Mouse (Mus musculus) hindbrain, embryonic 10.5 days (tissue): ENCODE data around the gene Acat3. TPM values are rescaled to one million over a fixed set of nuclear protein-coding genes. Genes with fewer than 3 reads are reported as not detected.
A peak's percentile ranks its signal among the peaks of the same experiment; 100 is the strongest.
"Not testable (repeated sequence)": the region's sequence is repeated elsewhere in the genome, so short reads cannot be mapped to it uniquely, and the experiment has no call there.

Experiments
- DNase-seq: peaks from one replicate; pipeline ENCODE4 v3.0.0-alpha.2; 2017; ENCODE audit warnings: low spot score
- H3K27ac ChIP-seq: fragments of 300-500 bp; sonication (generic); 2 replicates; pipeline ENCODE4 v1.5.1; 2016; ENCODE audit warnings: mild to moderate bottlenecking, moderate library complexity
- H3K27me3 ChIP-seq: fragments of 300-500 bp; sonication (generic); 2 replicates; pipeline ENCODE4 v1.6.1; 2016; ENCODE audit warnings: mild to moderate bottlenecking; ENCODE audit not compliant: poor library complexity, insufficient read depth, severe bottlenecking
- H3K36me3 ChIP-seq: fragments of 300-500 bp; sonication (generic); 2 replicates; pipeline ENCODE4 v1.6.1; 2016; ENCODE audit warnings: mild to moderate bottlenecking, moderate library complexity
- H3K4me1 ChIP-seq: fragments of 300-500 bp; sonication (generic); replicated peaks from 2 replicates; pipeline ENCODE4 v1.6.1; 2016; ENCODE audit warnings: mild to moderate bottlenecking
- H3K4me3 ChIP-seq: fragments of 300-500 bp; sonication (generic); 2 replicates; pipeline ENCODE4 v1.5.1; 2016; ENCODE audit warnings: mild to moderate bottlenecking, moderate library complexity
- H3K9me3 ChIP-seq: fragments of 300-500 bp; sonication (generic); 2 replicates; pipeline ENCODE4 v1.6.1; 2016; ENCODE audit warnings: mild to moderate bottlenecking, moderate library complexity
- WGBS: fragments of 180-500 bp; shearing (Covaris S2); methylation state at CpG from one replicate; pipeline ENCODE4 v1.1.7; 2016; 5-methylcytosine and 5-hydroxymethylcytosine counted together
- polyA plus RNA-seq: library from polyadenylated mRNA; unstranded; fragments of >200 nt; fragmentation: Nextera tagmentation; extraction: Ambion mirVana; gene quantifications from 2 replicates; pipeline ENCODE4 v1.2.1, GENCODE M21; 2016

Acat3 gene
- polyA plus RNA-seq, 1 experiment from 2014 or later, result 0.84 TPM

GRCm38 (mm10) chr17:12910391-12910790 is 30.0 kb downstream of the Acat3 start:
- DNase-seq, result no peak

GRCm38 (mm10) chr17:12909361-12910280 is 30.8 kb downstream of the Acat3 start, which contains the start of gene Pnldc1:
Pnldc1 (minus strand) TSS chr17:12910230.
- peaks cover 66% of the 10 kb centered on the region for H3K36me3 ChIP-seq
- DNase-seq, result no peak
- H3K4me3 ChIP-seq, result no peak within 1 kb of the TSS
- 81% methylated on average over 35 of the region's 35 CpGs for WGBS
- H3K4me1 ChIP-seq, result no peaks in the 10 kb centered on the region; the same call in 1 of the 2 replicates
- H3K27me3 ChIP-seq, result no peaks in the 10 kb centered on the region
- H3K27ac ChIP-seq, result no peak within 1 kb of the TSS
- no peaks in the 10 kb centered on the region for H3K9me3 ChIP-seq

More at GRCm38 (mm10) chr17:12910391-12910790, 30.0 kb downstream of the Acat3 start:
- no peaks in the 10 kb centered on the region for H3K27me3 ChIP-seq
- H3K4me1 ChIP-seq, result peaks cover 8% of the 10 kb centered on the region
- H3K9me3 ChIP-seq, result no peaks in the 10 kb centered on the region
- H3K36me3 ChIP-seq, result peaks cover 58% of the 10 kb centered on the region
- WGBS, result 89% methylated on average over 8 of the region's 8 CpGs
- H3K27ac ChIP-seq, result no peak overlapping the region
- H3K4me3 ChIP-seq, result no peak overlapping the region

GRCm38 (mm10) chr17:12906436-12906835 is 34.0 kb downstream of the Acat3 start:
- 92% methylated on average over 9 of the region's 9 CpGs for WGBS
- H3K9me3 ChIP-seq, result no peaks in the 10 kb centered on the region
- DNase-seq, result no peak
- no peak overlapping the region for H3K4me3 ChIP-seq
- no peak overlapping the region for H3K27ac ChIP-seq
- H3K27me3 ChIP-seq, result no peaks in the 10 kb centered on the region
- H3K4me1 ChIP-seq, result peaks cover 14% of the 10 kb centered on the region
- peaks cover 56% of the 10 kb centered on the region for H3K36me3 ChIP-seq

GRCm38 (mm10) chr17:12905810-12906209 is 34.6 kb downstream of the Acat3 start:
- no peak for DNase-seq
- no peak overlapping the region for H3K4me3 ChIP-seq
- no peak overlapping the region for H3K27ac ChIP-seq
- H3K9me3 ChIP-seq, result no peaks in the 10 kb centered on the region
- WGBS, result 86% methylated on average over 4 of the region's 4 CpGs
- H3K4me1 ChIP-seq, result peaks cover 14% of the 10 kb centered on the region
- H3K36me3 ChIP-seq, result peaks cover 56% of the 10 kb centered on the region
- H3K27me3 ChIP-seq, result no peaks in the 10 kb centered on the region

GRCm38 (mm10) chr17:12904349-12904748 is 36.1 kb downstream of the Acat3 start:
- Histone ChIP-seq H3K4me1 (peaks cover 14% of the 10 kb centered on the region), H3K4me3 (no peak overlapping the region), H3K36me3 (peaks cover 53% of the 10 kb centered on the region), H3K9me3 (no peaks in the 10 kb centered on the region), H3K27me3 (no peaks in the 10 kb centered on the region), H3K27ac (no peak overlapping the region)
- WGBS, result 88% methylated on average over 1 of the region's 1 CpGs
- no peak for DNase-seq

GRCm38 (mm10) chr17:12903372-12904333 is 36.7 kb downstream of the Acat3 start:
- peaks cover 14% of the 10 kb centered on the region for H3K4me1 ChIP-seq
- DNase-seq, result peak; percentile 31
- H3K27ac ChIP-seq, result peak overlapping the region; percentile 64
- 45% methylated on average over 12 of the region's 12 CpGs for WGBS
- no peaks in the 10 kb centered on the region for H3K9me3 ChIP-seq
- H3K36me3 ChIP-seq, result peaks cover 56% of the 10 kb centered on the region
- H3K4me3 ChIP-seq, result no peak overlapping the region
- no peaks in the 10 kb centered on the region for H3K27me3 ChIP-seq

GRCm38 (mm10) chr17:12902291-12902690 is 38.1 kb downstream of the Acat3 start:
- no peak overlapping the region for H3K4me3 ChIP-seq
- H3K4me1 ChIP-seq, result peaks cover 14% of the 10 kb centered on the region
- WGBS, result 94% methylated on average over 6 of the region's 6 CpGs
- no peaks in the 10 kb centered on the region for H3K27me3 ChIP-seq
- H3K27ac ChIP-seq, result no peak overlapping the region
- DNase-seq, result no peak
- H3K9me3 ChIP-seq, result no peaks in the 10 kb centered on the region
- H3K36me3 ChIP-seq, result peaks cover 61% of the 10 kb centered on the region

GRCm38 (mm10) chr17:12898607-12899006 is 41.8 kb downstream of the Acat3 start:
- not testable (repeated sequence) for H3K9me3 ChIP-seq, H3K4me3 ChIP-seq, DNase-seq, H3K4me1 ChIP-seq, H3K27me3 ChIP-seq
- H3K27ac ChIP-seq, result peak overlapping the region; percentile 54; the same call in 1 of the 2 replicates
- WGBS, result 39% methylated on average over 2 of the region's 2 CpGs
- H3K36me3 ChIP-seq, result peaks cover 60% of the 10 kb centered on the region

- H3K27me3 ChIP-seq, result no peaks in the 10 kb centered on the region
- H3K36me3 ChIP-seq, result peaks cover 56% of the 10 kb centered on the region
- H3K9me3 ChIP-seq, result no peaks in the 10 kb centered on the region
- WGBS, result 82% methylated on average over 5 of the region's 5 CpGs
- peak overlapping the region; percentile 40; the same call in 1 of the 2 replicates for H3K27ac ChIP-seq
- no peaks in the 10 kb centered on the region; the same call in 1 of the 2 replicates for H3K4me1 ChIP-seq
- DNase-seq, result no peak
- H3K4me3 ChIP-seq, result no peak overlapping the region
Measured at GRCm38 (mm10) chr17:12897674-12898073, 42.7 kb downstream of the Acat3 start.

GRCm38 (mm10) chr17:12892033-12892432 is 48.4 kb downstream of the Acat3 start:
- DNase-seq, result no peak
- H3K4me3 ChIP-seq, result no peak overlapping the region
- peaks cover 56% of the 10 kb centered on the region for H3K36me3 ChIP-seq
- no peaks in the 10 kb centered on the region for H3K9me3 ChIP-seq
- no peaks in the 10 kb centered on the region for H3K27me3 ChIP-seq
- no peak overlapping the region for H3K27ac ChIP-seq
- WGBS, result 93% methylated on average over 9 of the region's 9 CpGs
- no peaks in the 10 kb centered on the region for H3K4me1 ChIP-seq

- peaks cover 48% of the 10 kb centered on the region for H3K36me3 ChIP-seq
- no peaks in the 10 kb centered on the region for H3K9me3 ChIP-seq
- 90% methylated on average over 4 of the region's 4 CpGs for WGBS
- H3K4me1 ChIP-seq, result no peaks in the 10 kb centered on the region
- H3K27me3 ChIP-seq, result no peaks in the 10 kb centered on the region
- no peak overlapping the region for H3K4me3 ChIP-seq
- no peak overlapping the region for H3K27ac ChIP-seq
- DNase-seq, result no peak
Measured at GRCm38 (mm10) chr17:12891054-12891453, 49.3 kb downstream of the Acat3 start.

GRCm38 (mm10) chr17:12887021-12887775 is 53.2 kb downstream of the Acat3 start:
- Histone ChIP-seq H3K4me3 (no peak overlapping the region), H3K9me3 (no peaks in the 10 kb centered on the region), H3K4me1 (no peaks in the 10 kb centered on the region), H3K36me3 (peaks cover 34% of the 10 kb centered on the region), H3K27me3 (no peaks in the 10 kb centered on the region), H3K27ac (no peak overlapping the region)
- 83% methylated on average over 15 of the region's 15 CpGs for WGBS
- no peak for DNase-seq
